Mouse (Mus musculus) heart, postnatal 0 days (tissue): Measurements from ENCODE around the gene Rpia. TPM values are rescaled to one million over a fixed set of nuclear protein-coding genes. Genes with fewer than 3 reads are reported as not detected.
A peak's percentile ranks its signal among the peaks of the same experiment; 100 is the strongest.

Source experiments
- ATAC-seq: fragments of 200-750 bp; cut with Nextera tagmentation; 2 replicates; pipeline ENCODE4 v1.8.0; 2017; ENCODE audit warnings: low read depth, moderate number of reproducible peaks, moderate library complexity; ENCODE audit not compliant: insufficient read depth
- DNase-seq: peaks from one replicate; pipeline ENCODE4 v3.0.0-alpha.2; 2016; ENCODE audit warnings: low spot score
- H3K27ac ChIP-seq: fragments of 300-500 bp; sonication (generic); 2 replicates; pipeline ENCODE4 v1.5.1; 2014; ENCODE audit warnings: low read depth, mild to moderate bottlenecking
- H3K27me3 ChIP-seq: fragments of 300-500 bp; sonication (generic); 2 replicates; pipeline ENCODE4 v1.6.1; 2014; ENCODE audit warnings: low read length, mixed read lengths; ENCODE audit not compliant: control insufficient read depth, insufficient read depth
- H3K36me3 ChIP-seq: fragments of 300-500 bp; sonication (generic); replicated peaks from 2 replicates; pipeline ENCODE4 v1.6.1; 2014; ENCODE audit warnings: low read length, mixed read lengths; ENCODE audit not compliant: control insufficient read depth, insufficient read depth
- H3K4me1 ChIP-seq: fragments of 300-500 bp; sonication (generic); 2 replicates; pipeline ENCODE4 v1.6.1; 2014; ENCODE audit warnings: antibody characterized with exemption; ENCODE audit not compliant: control insufficient read depth, insufficient read depth
- H3K4me2 ChIP-seq: fragments of 300-500 bp; sonication (generic); 2 replicates; pipeline ENCODE4 v1.6.1; 2014; ENCODE audit warnings: low read depth, mild to moderate bottlenecking, low read length, moderate library complexity
- H3K4me3 ChIP-seq: fragments of 300-500 bp; sonication (generic); 2 replicates; pipeline ENCODE4 v1.5.1; 2014; ENCODE audit warnings: low read depth, low read length
- H3K9ac ChIP-seq: fragments of 300-500 bp; sonication (generic); replicated peaks from 2 replicates; pipeline ENCODE4 v1.6.1; 2014; ENCODE audit warnings: low read depth, low read length, mixed read lengths
- H3K9me3 ChIP-seq: fragments of 300-500 bp; sonication (generic); replicated peaks from 2 replicates; pipeline ENCODE4 v1.6.1; 2016; ENCODE audit warnings: low read length; ENCODE audit not compliant: control insufficient read depth
- CTCF ChIP-seq: IDR thresholded peaks from 2 replicates; pipeline ENCODE4 v1.5.1; 2016; ENCODE audit warnings: antibody characterized with exemption, control low read depth, low read depth
- EP300 ChIP-seq: IDR thresholded peaks from 2 replicates; pipeline ENCODE4 v1.6.1; 2016; ENCODE audit warnings: antibody characterized with exemption, low read depth
- WGBS: fragments of 180-500 bp; shearing (Covaris S2); extraction: QIAGEN DNeasy Blood & Tissue Kit; methylation state at CpG from one replicate; pipeline ENCODE4 v1.1.7; 2014; 5-methylcytosine and 5-hydroxymethylcytosine counted together
- polyA plus RNA-seq: library from polyadenylated mRNA; unstranded; fragments of >200 nt; fragmentation: Nextera tagmentation; extraction: Ambion mirVana; gene quantifications from 2 replicates; pipeline ENCODE4 v1.2.1, GENCODE M21; 2015
- total RNA-seq: library from RNA; depleted of rRNA; stranded (reverse); fragments of >200 nt; gene quantifications from 2 replicates; pipeline ENCODE4 v1.2.3, GENCODE M21; 2014; ENCODE audit warnings: low replicate concordance

The Rpia gene
- total and polyA plus RNA-seq, 2 experiments from 2014 or later: 0.87 to 4.9 TPM

DNA sequence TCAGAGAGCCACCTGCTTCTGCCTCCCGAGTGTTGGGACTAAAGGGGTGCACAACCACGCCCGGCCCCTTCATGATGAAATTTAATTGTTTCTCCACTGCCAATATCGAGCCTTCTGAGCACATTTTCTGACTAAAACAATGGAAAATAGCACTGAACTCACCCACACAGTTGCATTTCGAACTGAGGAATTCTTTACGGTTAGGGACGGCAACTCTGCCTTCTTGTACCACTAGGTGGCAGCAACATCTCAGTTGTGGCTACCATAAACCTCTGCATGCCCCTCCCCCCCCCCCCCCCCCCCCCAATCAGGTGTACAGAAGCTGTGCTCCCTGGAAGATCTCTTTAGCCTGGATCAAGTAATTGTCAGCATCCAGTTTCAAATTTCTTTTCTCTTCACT is 13.2 kb upstream of the Rpia start:
- Histone ChIP-seq H3K9me3 (no peaks in the 10 kb centered on the region), H3K9ac (no peak overlapping the region), H3K4me2 (peak overlapping the region; percentile 62), H3K4me3 (peak overlapping the region; percentile 34), H3K27ac (no peak overlapping the region), H3K27me3 (no peaks in the 10 kb centered on the region), H3K4me1 (no peaks in the 10 kb centered on the region; the same call in 1 of the 2 replicates), H3K36me3 (no peaks in the 10 kb centered on the region)
- ATAC-seq (peak; percentile 77), DNase-seq (peak; percentile 47)
- 13% methylated on average over 7 of the region's 7 CpGs for WGBS
- TF ChIP-seq EP300: no peak
- peak; percentile 71 for TF ChIP-seq CTCF

DNA sequence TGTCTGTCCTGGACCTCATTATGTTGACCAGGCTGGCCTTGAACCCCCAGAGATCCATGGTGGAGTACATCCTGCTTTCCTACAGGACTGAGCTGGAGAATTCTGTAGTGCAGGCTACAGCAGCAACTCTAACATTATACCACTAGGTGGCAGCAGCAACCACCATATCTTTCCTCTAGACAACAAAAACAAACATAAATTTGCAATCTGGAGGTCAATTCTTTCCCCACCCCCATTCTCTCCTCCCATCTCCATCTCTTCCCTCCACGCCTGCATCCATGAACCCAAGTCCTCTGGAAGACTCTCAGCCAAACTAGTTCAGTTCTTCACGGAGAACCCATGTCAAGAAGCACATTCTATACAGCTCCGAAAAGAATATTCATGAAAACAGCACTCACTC is 12.6 kb upstream of the Rpia start:
- H3K9ac ChIP-seq: no peak overlapping the region
- DNase-seq (peak; percentile 69), ATAC-seq (peak; percentile 44; the same call in 1 of the 2 replicates)
- H3K36me3 ChIP-seq: no peaks in the 10 kb centered on the region
- H3K4me3 ChIP-seq: no peak overlapping the region
- 17% methylated on average over 3 of the region's 3 CpGs for WGBS
- H3K4me2 ChIP-seq: peak overlapping the region; percentile 36
- no peaks in the 10 kb centered on the region for H3K9me3 ChIP-seq
- TF ChIP-seq EP300 (no peak), CTCF (peak; percentile 67)
- no peaks in the 10 kb centered on the region; the same call in 1 of the 2 replicates for H3K4me1 ChIP-seq
- H3K27ac ChIP-seq: no peak overlapping the region
- no peaks in the 10 kb centered on the region for H3K27me3 ChIP-seq

GRCm38 (mm10) chr6:70797581-70798251 is 5.7 kb upstream of the Rpia start:
- 19% methylated on average over 9 of the region's 9 CpGs for WGBS
- H3K27ac ChIP-seq: peak overlapping the region; percentile 79
- ATAC-seq (peak; percentile 71; the same call in 1 of the 2 replicates), DNase-seq (peak; percentile 64)
- no peak overlapping the region for H3K4me2 ChIP-seq
- no peak overlapping the region for H3K4me3 ChIP-seq
- H3K36me3 ChIP-seq: no peaks in the 10 kb centered on the region
- peaks cover 2% of the 10 kb centered on the region; the same call in 1 of the 2 replicates for H3K4me1 ChIP-seq
- no peaks in the 10 kb centered on the region for H3K27me3 ChIP-seq
- TF ChIP-seq CTCF: peak; percentile 72
- no peak for TF ChIP-seq EP300
- no peaks in the 10 kb centered on the region for H3K9me3 ChIP-seq
- no peak overlapping the region for H3K9ac ChIP-seq

- Histone ChIP-seq H3K9me3 (no peaks in the 10 kb centered on the region), H3K27me3 (no peaks in the 10 kb centered on the region), H3K4me1 (peaks cover 4% of the 10 kb centered on the region; the same call in 1 of the 2 replicates), H3K9ac (no peak overlapping the region), H3K36me3 (no peaks in the 10 kb centered on the region), H3K27ac (peak overlapping the region; percentile 79), H3K4me3 (no peak overlapping the region), H3K4me2 (no peak overlapping the region)
- no peak for TF ChIP-seq EP300
- no peak for TF ChIP-seq CTCF
- ATAC-seq: no peak
- no peak for DNase-seq
- 55% methylated on average over 6 of the region's 6 CpGs for WGBS
Observed at GRCm38 (mm10) chr6:70796940-70797339, 4.9 kb upstream of the Rpia start.

- peak overlapping the region; percentile 90 for H3K4me2 ChIP-seq
- 34% methylated on average over 8 of the region's 8 CpGs for WGBS
- H3K9me3 ChIP-seq: no peaks in the 10 kb centered on the region
- H3K9ac ChIP-seq: peak overlapping the region; percentile 61
- H3K4me1 ChIP-seq: peaks cover 21% of the 10 kb centered on the region; the same call in 1 of the 2 replicates
- no peaks in the 10 kb centered on the region for H3K27me3 ChIP-seq
- ATAC-seq (no peak), DNase-seq (no peak)
- H3K4me3 ChIP-seq: peak overlapping the region; percentile 68
- H3K27ac ChIP-seq: peak overlapping the region; percentile 54
- TF ChIP-seq EP300 (no peak), CTCF (no peak)
- H3K36me3 ChIP-seq: no peaks in the 10 kb centered on the region; the same call in 1 of the 2 replicates
Observed at GRCm38 (mm10) chr6:70792644-70793043, 612 bp upstream of the Rpia start.
